Mouse (Mus musculus) MEL (cell line): Measurements from ENCODE around the gene Vstm2l. TPM values are rescaled to one million over a fixed set of nuclear protein-coding genes. Genes with fewer than 3 reads are reported as not detected.

Source experiments
- DNase-seq: peaks from one replicate; pipeline ENCODE4 v3.0.0; 2011; ENCODE audit warnings: low read depth, low spot score
- H3K27ac ChIP-seq: 2 replicates; pipeline ENCODE4 v1.5.1; 2012; ENCODE audit warnings: low read depth, mild to moderate bottlenecking, control low read depth, low read length, moderate library complexity; ENCODE audit not compliant: control insufficient read depth
- H3K27me3 ChIP-seq, 2 experiments: fragments of 150-350 bp in 1 of 2; sonication (generic) in 1 of 2; 2 replicates each; pipeline ENCODE4 v1.6.1; 2012; ENCODE audit warnings: low read length in 2 of 2, mild to moderate bottlenecking in 2 of 2, improper control_type of control experiment in 1 of 2, moderate library complexity in 1 of 2; ENCODE audit not compliant: insufficient read depth in 2 of 2, control insufficient read depth in 1 of 2
- H3K36me3 ChIP-seq, 2 experiments: 2 replicates each; pipeline ENCODE4 v1.6.1; 2012 to 2014; ENCODE audit warnings: low read length in 2 of 2, improper control_type of control experiment in 1 of 2, inconsistent platforms in 1 of 2, mild to moderate bottlenecking in 1 of 2; ENCODE audit not compliant: insufficient read depth in 2 of 2, control insufficient read depth in 1 of 2
- H3K4me1 ChIP-seq, 2 experiments: fragments of 150-350 bp in 1 of 2; sonication (generic) in 1 of 2; 2 replicates each; pipeline ENCODE4 v1.6.1; 2012; ENCODE audit warnings: low read length in 2 of 2, improper control_type of control experiment in 1 of 2, mild to moderate bottlenecking in 1 of 2; ENCODE audit not compliant: insufficient read depth in 2 of 2, control insufficient read depth in 1 of 2
- H3K4me3 ChIP-seq, 2 experiments: fragments of 150-350 bp in 1 of 2; sonication (generic) in 1 of 2; 2 replicates each; pipeline ENCODE4 v1.5.1; 2012; ENCODE audit warnings: low read depth in 2 of 2, low read length in 2 of 2, mild to moderate bottlenecking in 2 of 2, moderate library complexity in 2 of 2, control low read depth in 1 of 2, improper control_type of control experiment in 1 of 2; ENCODE audit not compliant: control insufficient read depth in 1 of 2, insufficient read depth in 1 of 2
- H3K79me2 ChIP-seq: 2 replicates; pipeline ENCODE4 v1.6.1; 2012; ENCODE audit warnings: mild to moderate bottlenecking, low read length, moderate library complexity; ENCODE audit not compliant: control insufficient read depth, poor library complexity, insufficient read depth
- H3K9ac ChIP-seq: 2 replicates; pipeline ENCODE4 v1.6.1; 2012; ENCODE audit warnings: low read depth, mild to moderate bottlenecking, control low read depth, low read length, moderate library complexity; ENCODE audit not compliant: control insufficient read depth, poor library complexity, severe bottlenecking
- H3K9me3 ChIP-seq: fragments of 150-350 bp; sonication (generic); replicated peaks from 2 replicates; pipeline ENCODE4 v1.6.1; 2012; ENCODE audit warnings: mild to moderate bottlenecking, low read length, improper control_type of control experiment, moderate library complexity; ENCODE audit not compliant: insufficient read depth
- E2F4 ChIP-seq: IDR thresholded peaks from 2 replicates; pipeline ENCODE4 v1.6.1; 2011; ENCODE audit warnings: low read depth, low read length, improper control_type of control experiment, borderline replicate concordance
- EP300 ChIP-seq, 2 experiments: IDR thresholded peaks; 2 replicates each; pipeline ENCODE4 v1.6.1; 2011; ENCODE audit warnings: improper control_type of control experiment in 2 of 2, low read length in 2 of 2, low read depth in 1 of 2, mild to moderate bottlenecking in 1 of 2
- ETS1 ChIP-seq: IDR thresholded peaks from 2 replicates; pipeline ENCODE4 v1.6.1; 2012; ENCODE audit warnings: low read depth, mild to moderate bottlenecking, inconsistent platforms, low read length, improper control_type of control experiment, moderate library complexity
- GABPA ChIP-seq: IDR thresholded peaks from 2 replicates; pipeline ENCODE4 v1.6.1; 2012; ENCODE audit warnings: low read depth, mild to moderate bottlenecking, inconsistent platforms, low read length, improper control_type of control experiment, moderate library complexity
- JUND ChIP-seq: IDR thresholded peaks from 2 replicates; pipeline ENCODE4 v1.6.1; 2011; ENCODE audit warnings: low read depth, mild to moderate bottlenecking, improper control_type of control experiment, low read length
- MAFK ChIP-seq: IDR thresholded peaks from 2 replicates; pipeline ENCODE4 v1.6.1; 2011; ENCODE audit warnings: low read depth, mild to moderate bottlenecking, low read length, improper control_type of control experiment, borderline replicate concordance
- MAX ChIP-seq: IDR thresholded peaks from 2 replicates; pipeline ENCODE4 v1.6.1; 2011; ENCODE audit warnings: low read length, improper control_type of control experiment
- MAZ ChIP-seq: IDR thresholded peaks from 2 replicates; pipeline ENCODE4 v1.6.1; 2012; ENCODE audit warnings: low read depth, mild to moderate bottlenecking, inconsistent platforms, low read length, improper control_type of control experiment
- MEF2A ChIP-seq: IDR thresholded peaks from 2 replicates; pipeline ENCODE4 v1.6.1; 2014; ENCODE audit warnings: low read depth, mild to moderate bottlenecking, inconsistent platforms, low read length, improper control_type of control experiment; ENCODE audit not compliant: poor library complexity, insufficient replicate concordance, severe bottlenecking; ENCODE audit errors: extremely low read depth
- NELFE ChIP-seq: IDR thresholded peaks from 2 replicates; pipeline ENCODE4 v1.6.1; 2011; ENCODE audit warnings: low read depth, low read length, improper control_type of control experiment
- POLR2A ChIP-seq, 2 experiments: IDR thresholded peaks; 2 replicates each; pipeline ENCODE4 v1.6.1; 2011 to 2012; ENCODE audit warnings: low read length in 2 of 2, mild to moderate bottlenecking in 2 of 2, control low read depth in 1 of 2, improper control_type of control experiment in 1 of 2, low read depth in 1 of 2, moderate library complexity in 1 of 2; ENCODE audit not compliant: control insufficient read depth in 1 of 2, insufficient read depth in 1 of 2, poor library complexity in 1 of 2
- RCOR1 ChIP-seq: IDR thresholded peaks from 2 replicates; pipeline ENCODE4 v1.6.1; 2012; ENCODE audit warnings: low read depth, mild to moderate bottlenecking, inconsistent platforms, low read length, improper control_type of control experiment
- SIN3A ChIP-seq: IDR thresholded peaks from 2 replicates; pipeline ENCODE4 v1.6.1; 2012; ENCODE audit warnings: low read length, improper control_type of control experiment, inconsistent platforms
- SMC3 ChIP-seq: IDR thresholded peaks from 2 replicates; pipeline ENCODE4 v1.6.1; 2011; ENCODE audit warnings: low read depth, low read length, improper control_type of control experiment
- TAL1 ChIP-seq: IDR thresholded peaks from 2 replicates; pipeline ENCODE4 v1.6.1; 2012; ENCODE audit warnings: mild to moderate bottlenecking, inconsistent platforms, low read length, moderate library complexity, mixed read lengths
- ZMIZ1 ChIP-seq: IDR thresholded peaks from 2 replicates; pipeline ENCODE4 v1.6.1; 2012; ENCODE audit warnings: low read depth, mild to moderate bottlenecking, inconsistent platforms, low read length, improper control_type of control experiment, moderate library complexity
- polyA plus RNA-seq, 2 experiments: library from polyadenylated mRNA; stranded (reverse) in 1 of 2; unstranded in 1 of 2; fragments of >175 nt in 1 of 2; fragments of >200 nt in 1 of 2; gene quantifications; 2 replicates each; pipeline versions ENCODE4 v1.2.1 to v1.2.4; 2012; ENCODE audit warnings: low replicate concordance in 2 of 2, low read depth in 1 of 2; ENCODE audit not compliant: insufficient read length in 2 of 2, insufficient read depth in 1 of 2, missing spikeins in 1 of 2
- total RNA-seq: library from RNA; depleted of rRNA; stranded (reverse); fragments of 300-350 nt; gene quantifications from 2 replicates; pipeline ENCODE4 v1.2.3, GENCODE M21; 2012

Gene Vstm2l
- total and polyA plus RNA-seq, 3 experiments: not detected

DNA sequence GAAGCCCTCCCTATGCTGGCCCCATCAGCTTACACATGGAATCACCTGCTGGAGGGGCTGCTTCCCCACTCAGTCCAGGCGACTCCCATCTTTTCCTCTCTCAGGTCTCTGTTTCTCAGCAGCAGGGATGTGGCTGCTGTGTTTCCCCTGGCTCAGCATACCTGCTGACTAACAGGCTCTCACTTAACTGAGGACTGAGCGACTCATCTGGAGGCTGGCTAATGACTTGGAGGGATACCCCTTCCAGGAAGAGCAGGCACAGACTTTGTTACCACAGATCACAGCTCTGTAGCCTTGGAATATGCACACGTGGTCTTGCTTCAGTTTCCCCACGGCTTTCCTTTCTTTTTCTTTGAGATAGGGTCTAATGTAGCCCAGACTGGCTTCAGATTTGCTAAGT is 68.8 kb downstream of the Vstm2l start:
- H3K9me3 ChIP-seq: no peaks in the 10 kb centered on the region
- no peak overlapping the region for H3K27ac ChIP-seq
- H3K79me2 ChIP-seq: no peaks in the 10 kb centered on the region
- H3K4me1 ChIP-seq: no peaks in the 10 kb centered on the region
- no peak for DNase-seq
- TF ChIP-seq MAFK (no peak), SIN3A (no peak), ETS1 (no peak), TAL1 (no peak), POLR2A (IDR thresholded peaks at IDR 0.05; ENCODE audit: control insufficient read depth in 1 of 2, insufficient read depth in 1 of 2, low read depth in 1 of 2, low read length in 2 of 2, poor library complexity in 1 of 2) (no peak), EP300 (IDR thresholded peaks at IDR 0.05; ENCODE audit: low read depth in 1 of 2, low read length in 2 of 2) (no peak), E2F4 (no peak), SMC3 (no peak), ZMIZ1 (no peak)
- no peaks in the 10 kb centered on the region; a peak in 1 of 4 replicates for H3K36me3 ChIP-seq
- H3K4me3 ChIP-seq: no peak overlapping the region
- no peak overlapping the region for H3K9ac ChIP-seq
- H3K27me3 ChIP-seq: no peaks in the 10 kb centered on the region

DNA sequence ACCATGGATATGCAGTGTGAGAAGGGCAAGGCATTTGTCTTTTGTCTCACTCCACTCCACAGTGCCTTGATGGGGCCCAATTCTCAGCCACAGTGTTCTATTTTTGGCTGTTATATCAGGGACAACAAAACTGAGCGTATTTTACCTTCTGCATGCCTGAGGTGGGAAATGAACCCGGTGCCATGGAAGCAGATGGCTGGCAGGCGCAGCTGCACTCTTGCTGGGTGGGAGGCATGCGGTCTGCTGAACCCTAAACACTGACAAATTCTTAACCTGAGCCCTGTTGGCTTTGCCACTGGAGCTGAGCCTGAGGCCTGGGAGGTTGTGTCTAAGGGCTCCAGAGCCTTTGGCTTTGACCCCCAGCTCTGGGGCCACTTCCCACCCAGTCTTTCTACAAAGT is 71.2 kb downstream of the Vstm2l start:
- no peak overlapping the region for H3K4me3 ChIP-seq
- H3K79me2 ChIP-seq: no peaks in the 10 kb centered on the region
- no peak overlapping the region for H3K9ac ChIP-seq
- no peaks in the 10 kb centered on the region for H3K4me1 ChIP-seq
- no peaks in the 10 kb centered on the region; a peak in 1 of 4 replicates for H3K36me3 ChIP-seq
- no peaks in the 10 kb centered on the region for H3K27me3 ChIP-seq
- no peak for DNase-seq
- H3K27ac ChIP-seq: no peak overlapping the region
- no peaks in the 10 kb centered on the region for H3K9me3 ChIP-seq
- TF ChIP-seq MAZ (no peak), POLR2A (IDR thresholded peaks at IDR 0.05; ENCODE audit: control insufficient read depth in 1 of 2, insufficient read depth in 1 of 2, low read depth in 1 of 2, low read length in 2 of 2, poor library complexity in 1 of 2) (no peak), GABPA (no peak), ETS1 (no peak), MEF2A (no peak), MAX (no peak), RCOR1 (no peak)

DNA sequence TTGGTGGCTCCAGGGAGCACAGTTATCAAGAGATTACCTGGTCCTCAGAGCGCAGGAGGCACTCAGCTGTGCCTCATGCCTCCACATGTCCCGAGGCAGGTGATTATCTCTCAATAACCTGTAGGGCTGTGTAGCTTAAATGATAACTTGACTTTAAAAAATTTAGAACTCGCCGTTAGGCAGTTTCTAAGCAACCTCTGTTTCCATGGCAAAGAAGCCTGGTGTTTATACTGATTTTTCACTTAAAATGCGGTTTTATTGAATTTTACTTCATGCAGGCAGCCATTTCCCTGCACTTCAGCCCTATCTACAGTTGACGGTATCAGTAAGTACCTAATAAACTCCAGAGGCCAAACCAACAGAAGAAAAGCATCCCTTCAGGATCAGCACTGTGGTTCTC is 71.8 kb downstream of the Vstm2l start:
- H3K4me3 ChIP-seq: no peak overlapping the region
- no peak overlapping the region for H3K9ac ChIP-seq
- no peaks in the 10 kb centered on the region for H3K9me3 ChIP-seq
- no peaks in the 10 kb centered on the region; a peak in 1 of 4 replicates for H3K36me3 ChIP-seq
- no peaks in the 10 kb centered on the region for H3K27me3 ChIP-seq
- H3K4me1 ChIP-seq: no peaks in the 10 kb centered on the region
- no peak for TF ChIP-seq E2F4
- TF ChIP-seq ZMIZ1: no peak
- TF ChIP-seq JUND: no peak
- TF ChIP-seq TAL1: no peak
- no peak for TF ChIP-seq NELFE
- TF ChIP-seq, all 39 proteins: peak for 0
- Histone ChIP-seq H3K27ac (no peak overlapping the region), H3K79me2 (no peaks in the 10 kb centered on the region)
- no peak for DNase-seq
